Mouse (Mus musculus): Measurements from ENCODE around the gene Cdc42ep4. TPM values are rescaled to one million over a fixed set of nuclear protein-coding genes. Genes with fewer than 3 reads are reported as not detected.

Gene Cdc42ep4
- total and polyA plus RNA-seq, 3 experiments, result 2.3 to 8.1 (median 3.4) TPM

- no peak for DNase-seq (ENCODE audit: extremely low read depth)
- H3K79me2 ChIP-seq (replicated peaks; ENCODE audit: control insufficient read depth, extremely low read depth, insufficient read depth, poor library complexity, severe bottlenecking), result no peaks in the 10 kb centered on the region
- no peak overlapping the region for H3K9ac ChIP-seq (ENCODE audit: insufficient read depth, low read depth)
- H3K27ac ChIP-seq (ENCODE audit: insufficient read depth, low read depth), result no peak overlapping the region
- H3K4me3 ChIP-seq (replicated peaks in 1 of 3; ENCODE audit: low read depth in 2 of 3, low read length in 2 of 3, poor library complexity in 1 of 3), result no peak overlapping the region
- dilution Hi-C loops (cut with MboI; ENCODE audit: extremely low pct_ligation_motif_present, extremely low pct_unique_long_range_greater_than_20kb, low sequenced_read_pairs), result no loop called here
- H3K36me3 ChIP-seq (replicated peaks in 1 of 2; ENCODE audit: control insufficient read depth in 1 of 2, insufficient read depth in 1 of 2, low read length in 1 of 2), result peaks cover 6 to 30% of the 10 kb centered on the region in 2 experiments
- no peaks in the 10 kb centered on the region for H3K9me3 ChIP-seq (replicated peaks; ENCODE audit: low read length)
- in situ Hi-C loops (cut with MboI; ENCODE audit: low pct_ligation_motif_present, low pct_unique_long_range_greater_than_20kb, low sequenced_read_pairs), result no loop called here
- H3K4me2 ChIP-seq (ENCODE audit: insufficient read depth, low read depth, poor library complexity, severe bottlenecking), result no peak overlapping the region
- TF ChIP-seq SMC3 (IDR thresholded peaks at IDR 0.05; ENCODE audit: low read depth, low read length) (no peak), CHD2 (IDR thresholded peaks at IDR 0.05; ENCODE audit: low read length) (no peak), MAZ (IDR thresholded peaks at IDR 0.05; ENCODE audit: low read depth, low read length) (no peak), ZC3H11A (IDR thresholded peaks at IDR 0.05; ENCODE audit: low read depth, low read length) (no peak), E2F4 (IDR thresholded peaks at IDR 0.05; ENCODE audit: insufficient replicate concordance, low read depth, low read length) (no peak), TCF12 (IDR thresholded peaks at IDR 0.05; ENCODE audit: low read depth, low read length) (no peak), SIN3A (IDR thresholded peaks at IDR 0.05; ENCODE audit: low read length) (no peak), NELFE (IDR thresholded peaks at IDR 0.05; ENCODE audit: low read depth, low read length) (no peak), ZNF384 (IDR thresholded peaks at IDR 0.05; ENCODE audit: low read depth, low read length) (no peak), ZKSCAN1 (IDR thresholded peaks at IDR 0.05; ENCODE audit: borderline replicate concordance, low read depth, low read length) (no peak), EP300 (IDR thresholded peaks at IDR 0.05; ENCODE audit: low read length) (no peak), ETS1 (conservative IDR thresholded peaks at IDR 0.05; ENCODE audit: low read depth, low read length) (no peak), POLR2A (IDR thresholded peaks at IDR 0.05; ENCODE audit: low read depth, low read length) (no peak), POLR2AphosphoS2 (IDR thresholded peaks at IDR 0.05; ENCODE audit: low read depth, low read length) (no peak), CHD1 (IDR thresholded peaks at IDR 0.05; ENCODE audit: low read depth, low read length) (no peak), JUND (conservative IDR thresholded peaks at IDR 0.05; ENCODE audit: low read depth, low read length) (no peak), ZMIZ1 (IDR thresholded peaks at IDR 0.05; ENCODE audit: low read depth, low read length) (no peak), NRF1 (IDR thresholded peaks at IDR 0.05; ENCODE audit: low read depth, low read length) (no peak), CTCF (conservative IDR thresholded peaks at IDR 0.05 in 1 of 2, IDR thresholded peaks at IDR 0.05 in 1 of 2; ENCODE audit: low read depth in 2 of 2, low read length in 2 of 2) (no peak)
- H3K27me3 ChIP-seq (replicated peaks), result no peaks in the 10 kb centered on the region
- H3K4me1 ChIP-seq (ENCODE audit: control insufficient read depth in 1 of 2, insufficient read depth in 2 of 2), result peaks cover 0 to 15% of the 10 kb centered on the region in 2 experiments; a peak in 2 of 4 replicates
These were observed 24.4 kb downstream of the Cdc42ep4 start for GRCm38 (mm10) chr11:113726994-113727888.
